Mouse (Mus musculus): ENCODE measurements around the gene Kcnq4.

Kcnq4 gene

DNA sequence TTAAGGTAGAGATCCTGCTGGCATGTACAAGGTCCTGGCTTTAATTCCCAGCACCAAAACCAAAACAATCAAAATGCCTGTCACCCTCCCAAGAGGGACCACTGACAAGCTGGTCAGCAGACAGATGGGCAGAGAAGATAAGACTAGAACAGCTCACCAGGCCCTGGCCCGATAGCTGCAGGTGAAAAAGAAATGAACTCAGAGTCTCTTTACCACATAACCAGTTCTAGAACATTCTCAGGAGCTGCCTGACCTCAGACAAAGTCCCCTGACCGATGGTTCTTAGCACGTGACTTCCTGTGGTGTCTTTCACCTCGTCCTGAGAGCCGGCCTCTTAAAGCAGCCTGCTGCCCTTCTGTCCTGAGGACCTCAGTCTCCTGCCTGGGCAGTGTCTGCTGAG is 78.8 kb downstream of the Kcnq4 start:
- no peak for DNase-seq

- peak; percentile 35 for DNase-seq
These were observed 79.9 kb downstream of the Kcnq4 start for GRCm38 (mm10) chr4:120668551-120668950.

GRCm38 (mm10) chr4:120667555-120667954 is 80.9 kb downstream of the Kcnq4 start:
- no peak for DNase-seq

GRCm38 (mm10) chr4:120667045-120667501 is 81.3 kb downstream of the Kcnq4 start:
- peak; percentile 68 for DNase-seq

GRCm38 (mm10) chr4:120666358-120667024 is 81.9 kb downstream of the Kcnq4 start, which contains the start of gene Cited4:
TSS of gene Cited4 (plus strand) at chr4:120666572.
- peak; percentile 94 for DNase-seq

DNA sequence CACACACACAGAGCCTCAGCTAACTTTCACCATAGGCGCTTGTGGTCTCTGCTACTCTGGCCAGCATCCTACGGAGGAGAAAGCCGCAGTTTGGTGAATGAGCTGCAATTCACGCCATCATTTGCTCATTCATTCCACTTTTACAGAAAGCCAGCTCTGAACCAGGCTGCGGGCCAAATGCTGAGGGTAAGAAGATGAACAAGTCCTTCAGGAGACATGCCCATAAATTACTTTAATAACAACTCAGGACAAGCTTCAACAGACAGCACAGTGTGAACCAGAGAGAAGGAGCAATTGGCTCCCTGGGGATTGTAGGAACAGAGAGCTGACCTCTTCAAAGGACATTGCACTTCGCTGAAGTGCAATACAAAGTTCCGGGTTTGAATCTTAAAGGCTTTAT is 82.6 kb downstream of the Kcnq4 start:
- no peak for DNase-seq

DNA sequence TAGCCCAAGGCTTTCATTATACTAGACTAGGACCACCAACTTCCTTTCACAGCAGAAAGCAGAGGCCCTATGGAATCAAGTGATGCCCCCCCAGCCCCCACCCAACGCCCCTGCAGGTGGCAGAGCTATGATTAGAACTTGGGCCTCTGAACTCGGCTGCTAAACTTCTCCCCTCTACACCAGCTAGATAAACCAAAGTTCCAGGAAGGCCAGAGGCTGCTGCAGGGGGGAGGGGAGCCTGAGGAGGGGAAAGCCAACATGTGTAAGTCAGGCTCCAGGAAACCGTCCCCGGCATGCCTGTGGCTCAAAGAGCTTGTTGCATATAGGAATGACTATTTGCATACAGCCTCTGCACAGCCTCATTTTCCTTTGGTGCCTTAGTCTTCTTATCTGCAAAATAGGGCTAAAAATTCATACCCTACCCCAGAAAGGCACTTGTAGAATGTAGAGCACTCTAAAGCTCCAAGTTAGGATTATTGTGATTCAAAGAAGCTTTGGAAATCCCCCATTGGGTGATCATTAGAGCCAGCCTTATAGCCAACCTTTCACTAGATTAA is 83.2 kb downstream of the Kcnq4 start:
- DNase-seq: no peak

- no peak for DNase-seq
These were observed 83.8 kb downstream of the Kcnq4 start for GRCm38 (mm10) chr4:120664601-120665000.

- no peak for DNase-seq
These were observed 87.9 kb downstream of the Kcnq4 start for GRCm38 (mm10) chr4:120660485-120660884.

- DNase-seq: no peak
These were observed 92.5 kb downstream of the Kcnq4 start for GRCm38 (mm10) chr4:120655898-120656297.

GRCm38 (mm10) chr4:120650208-120650592 is 98.2 kb downstream of the Kcnq4 start:
- no peak for DNase-seq

GRCm38 (mm10) chr4:120649369-120650207 is 98.8 kb downstream of the Kcnq4 start:
- no peak for DNase-seq

All from kidney, adult 18-20 months (tissue).